Mouse (Mus musculus) heart, embryonic 13.5 days (tissue): ENCODE results near the gene Htra3. TPM values are rescaled to one million over a fixed set of nuclear protein-coding genes. Genes with fewer than 3 reads are reported as not detected.

Experiments
- ATAC-seq: fragments of 200-750 bp; cut with Nextera tagmentation; 2 replicates; pipeline ENCODE4 v1.8.0; 2017; ENCODE audit warnings: moderate TSS enrichment; ENCODE audit not compliant: insufficient number of reproducible peaks, low FRiP score, low TSS enrichment; ENCODE audit errors: extremely low read depth
- H3K27ac ChIP-seq: fragments of 300-500 bp; sonication (generic); replicated peaks from 2 replicates; pipeline ENCODE4 v1.5.1; 2015; ENCODE audit warnings: moderate library complexity, mild to moderate bottlenecking, inconsistent platforms
- H3K27me3 ChIP-seq: fragments of 300-500 bp; sonication (generic); replicated peaks from 2 replicates; pipeline ENCODE4 v1.6.1; 2015; ENCODE audit warnings: mild to moderate bottlenecking, inconsistent platforms
- H3K36me3 ChIP-seq: fragments of 300-500 bp; sonication (generic); 2 replicates; pipeline ENCODE4 v1.6.1; 2015; ENCODE audit warnings: mild to moderate bottlenecking, inconsistent platforms
- H3K4me1 ChIP-seq: fragments of 300-500 bp; sonication (generic); 2 replicates; pipeline ENCODE4 v1.6.1; 2015; ENCODE audit warnings: inconsistent platforms
- H3K4me2 ChIP-seq: fragments of 300-500 bp; sonication (generic); 2 replicates; pipeline ENCODE4 v1.6.1; 2015; ENCODE audit warnings: inconsistent platforms, mild to moderate bottlenecking, moderate library complexity
- H3K4me3 ChIP-seq: fragments of 300-500 bp; sonication (generic); 2 replicates; pipeline ENCODE4 v1.5.1; 2015; ENCODE audit warnings: moderate library complexity, mild to moderate bottlenecking, inconsistent platforms
- H3K9ac ChIP-seq: fragments of 300-500 bp; sonication (generic); 2 replicates; pipeline ENCODE4 v1.6.1; 2015; ENCODE audit warnings: inconsistent platforms, mild to moderate bottlenecking, moderate library complexity
- H3K9me3 ChIP-seq: fragments of 300-500 bp; sonication (generic); 2 replicates; pipeline ENCODE4 v1.6.1; 2016; ENCODE audit warnings: inconsistent platforms
- WGBS: fragments of 180-500 bp; shearing (Covaris S2); methylation state at CpG from one replicate; pipeline ENCODE4 v1.1.7; 2015; ENCODE audit warnings: mixed read lengths; 5-methylcytosine and 5-hydroxymethylcytosine counted together
- polyA plus RNA-seq: library from polyadenylated mRNA; unstranded; fragments of >200 nt; fragmentation: Nextera tagmentation; extraction: Ambion mirVana; gene quantifications from 2 replicates; pipeline ENCODE4 v1.2.1, GENCODE M21; 2015

Htra3 gene
- polyA plus RNA-seq, 1 experiment from 2014 or later: 7.2 TPM

GRCm38 (mm10) chr5:35611900-35612299 lies 67.7 kb downstream of the Htra3 start:
- H3K27ac ChIP-seq: no peak overlapping the region
- ATAC-seq: no peak
- H3K27me3 ChIP-seq: peaks cover 34% of the 10 kb centered on the region
- 83% methylated on average over 11 of the region's 11 CpGs for WGBS
- H3K4me1 ChIP-seq: peaks cover 49% of the 10 kb centered on the region
- no peak overlapping the region for H3K4me2 ChIP-seq
- H3K9me3 ChIP-seq: no peaks in the 10 kb centered on the region
- no peak overlapping the region for H3K9ac ChIP-seq
- no peak overlapping the region for H3K4me3 ChIP-seq
- H3K36me3 ChIP-seq: peaks cover 8% of the 10 kb centered on the region; the same call in 1 of the 2 replicates

GRCm38 (mm10) chr5:35611170-35611569 lies 68.4 kb downstream of the Htra3 start:
- Histone ChIP-seq H3K9me3 (no peaks in the 10 kb centered on the region), H3K4me3 (no peak overlapping the region), H3K9ac (no peak overlapping the region), H3K36me3 (peaks cover 8% of the 10 kb centered on the region; the same call in 1 of the 2 replicates), H3K4me1 (peaks cover 46% of the 10 kb centered on the region), H3K27ac (no peak overlapping the region), H3K4me2 (no peak overlapping the region), H3K27me3 (peaks cover 29% of the 10 kb centered on the region)
- WGBS: 71% methylated on average over 9 of the region's 9 CpGs
- no peak for ATAC-seq

- no peak overlapping the region for H3K9ac ChIP-seq
- WGBS: 76% methylated on average over 7 of the region's 7 CpGs
Observed at GRCm38 (mm10) chr5:35610381-35610780, 69.2 kb downstream of the Htra3 start.

GRCm38 (mm10) chr5:35609971-35610370 lies 69.6 kb downstream of the Htra3 start:
- Histone ChIP-seq H3K4me2 (no peak overlapping the region), H3K9me3 (no peaks in the 10 kb centered on the region), H3K4me1 (peaks cover 46% of the 10 kb centered on the region), H3K36me3 (peaks cover 19% of the 10 kb centered on the region; the same call in 1 of the 2 replicates), H3K9ac (no peak overlapping the region), H3K27ac (no peak overlapping the region), H3K4me3 (no peak overlapping the region), H3K27me3 (peaks cover 22% of the 10 kb centered on the region)
- no peak for ATAC-seq
- WGBS: 68% methylated on average over 2 of the region's 2 CpGs

More at GRCm38 (mm10) chr5:35610381-35610780, 69.2 kb downstream of the Htra3 start:
- Histone ChIP-seq H3K9me3 (no peaks in the 10 kb centered on the region), H3K4me3 (no peak overlapping the region), H3K27ac (no peak overlapping the region), H3K27me3 (peaks cover 26% of the 10 kb centered on the region), H3K4me2 (no peak overlapping the region), H3K36me3 (peaks cover 15% of the 10 kb centered on the region; the same call in 1 of the 2 replicates), H3K4me1 (peaks cover 46% of the 10 kb centered on the region)
- no peak for ATAC-seq

- 42% methylated on average over 12 of the region's 12 CpGs for WGBS
- no peak overlapping the region for H3K27ac ChIP-seq
- no peak overlapping the region for H3K4me3 ChIP-seq
- no peak overlapping the region for H3K9ac ChIP-seq
- no peak overlapping the region for H3K4me2 ChIP-seq
- peaks cover 22% of the 10 kb centered on the region for H3K36me3 ChIP-seq
- no peak for ATAC-seq
- peaks cover 46% of the 10 kb centered on the region for H3K4me1 ChIP-seq
- peaks cover 20% of the 10 kb centered on the region for H3K27me3 ChIP-seq
- H3K9me3 ChIP-seq: no peaks in the 10 kb centered on the region
Observed at GRCm38 (mm10) chr5:35609381-35609780, 70.2 kb downstream of the Htra3 start.

- H3K27ac ChIP-seq: no peak overlapping the region
- no peaks in the 10 kb centered on the region for H3K9me3 ChIP-seq
- peaks cover 46% of the 10 kb centered on the region for H3K4me1 ChIP-seq
- H3K4me2 ChIP-seq: no peak overlapping the region
- no peak overlapping the region for H3K4me3 ChIP-seq
- no peak for ATAC-seq
- no peak overlapping the region for H3K9ac ChIP-seq
- H3K36me3 ChIP-seq: peaks cover 22% of the 10 kb centered on the region
- 73% methylated on average over 5 of the region's 5 CpGs for WGBS
- peaks cover 20% of the 10 kb centered on the region for H3K27me3 ChIP-seq
Observed at GRCm38 (mm10) chr5:35608559-35608958, 71.0 kb downstream of the Htra3 start.

GRCm38 (mm10) chr5:35607784-35608183 lies 71.8 kb downstream of the Htra3 start:
- no peak overlapping the region for H3K9ac ChIP-seq
- peak overlapping the region; percentile 57; the same call in 1 of the 2 replicates for H3K27ac ChIP-seq
- no peak overlapping the region for H3K4me3 ChIP-seq
- ATAC-seq: no peak
- no peaks in the 10 kb centered on the region for H3K9me3 ChIP-seq
- WGBS: 49% methylated on average over 7 of the region's 7 CpGs
- peaks cover 46% of the 10 kb centered on the region for H3K4me1 ChIP-seq
- no peak overlapping the region for H3K4me2 ChIP-seq
- peaks cover 17% of the 10 kb centered on the region for H3K27me3 ChIP-seq
- H3K36me3 ChIP-seq: peaks cover 23% of the 10 kb centered on the region

GRCm38 (mm10) chr5:35606800-35607199 lies 72.8 kb downstream of the Htra3 start:
- ATAC-seq: no peak
- WGBS: 78% methylated on average over 7 of the region's 7 CpGs

GRCm38 (mm10) chr5:35605355-35605754 lies 74.2 kb downstream of the Htra3 start:
- Histone ChIP-seq H3K9me3 (no peaks in the 10 kb centered on the region), H3K36me3 (peaks cover 40% of the 10 kb centered on the region), H3K27me3 (peaks cover 8% of the 10 kb centered on the region; the same call in 1 of the 2 replicates), H3K9ac (no peak overlapping the region), H3K4me1 (peaks cover 40% of the 10 kb centered on the region), H3K4me3 (no peak overlapping the region), H3K27ac (no peak overlapping the region), H3K4me2 (no peak overlapping the region)
- WGBS: 74% methylated on average over 7 of the region's 7 CpGs
- ATAC-seq: no peak

More at GRCm38 (mm10) chr5:35606800-35607199, 72.8 kb downstream of the Htra3 start:
- H3K4me1 ChIP-seq: peaks cover 46% of the 10 kb centered on the region
- H3K36me3 ChIP-seq: peaks cover 28% of the 10 kb centered on the region
- no peak overlapping the region; the same call in 1 of the 2 replicates for H3K27ac ChIP-seq
- 0 out of 2 replicates have a peak overlapping the region, but pooled peaks have one; percentile 10 for H3K9ac ChIP-seq
- peaks cover 16% of the 10 kb centered on the region; the same call in 1 of the 2 replicates for H3K27me3 ChIP-seq
- no peaks in the 10 kb centered on the region for H3K9me3 ChIP-seq
- no peak overlapping the region for H3K4me2 ChIP-seq
- H3K4me3 ChIP-seq: no peak overlapping the region

Other genes starting within 250 kb of the Htra3 start
- gene Cpz, start 154.1 kb downstream of the Htra3 start, polyA plus RNA-seq: 6.5 and 10.3 TPM in 2 replicates
- 3.9 and 4.6 TPM in 2 replicates for gene Trmt44, start 104.7 kb downstream of the Htra3 start, polyA plus RNA-seq
- gene Acox3, start 96.7 kb downstream of the Htra3 start, polyA plus RNA-seq: 8.2 and 8.6 TPM in 2 replicates
- 9.2 and 9.7 TPM in 2 replicates for gene Sh3tc1, start 60.2 kb upstream of the Htra3 start, polyA plus RNA-seq
- gene Ablim2, start 78.1 kb upstream of the Htra3 start, polyA plus RNA-seq: 4.9 and 5.1 TPM in 2 replicates
- gene Afap1, start 213.5 kb upstream of the Htra3 start, polyA plus RNA-seq: 24.9 and 26.9 TPM in 2 replicates